Mouse (Mus musculus): ENCODE data around the gene Plxna2. TPM values are rescaled to one million over a fixed set of nuclear protein-coding genes. Genes with fewer than 3 reads are reported as not detected.

The Plxna2 gene
- polyA plus RNA-seq, 1 experiment: 1.6 TPM

- Histone ChIP-seq H3K9me3 (replicated peaks; ENCODE audit: control insufficient read depth, insufficient read depth, low read length, poor library complexity, severe bottlenecking) (peaks cover under 1% of the 10 kb centered on the region; the same call in 1 of the 2 replicates), H3K27ac (ENCODE audit: insufficient read depth, low read length) (no peak overlapping the region), H3K36me3 (ENCODE audit: control insufficient read depth, insufficient read depth, low read length, poor library complexity, severe bottlenecking) (no peaks in the 10 kb centered on the region), H3K4me3 (ENCODE audit: low read depth, low read length) (no peak overlapping the region), H3K27me3 (ENCODE audit: control insufficient read depth, insufficient read depth, low read length, poor library complexity, severe bottlenecking) (no peaks in the 10 kb centered on the region), H3K9ac (ENCODE audit: low read depth, poor library complexity, severe bottlenecking) (no peak overlapping the region), H3K4me1 (ENCODE audit: control insufficient read depth, insufficient read depth, low read length) (no peaks in the 10 kb centered on the region)
- TF ChIP-seq POLR2A (IDR thresholded peaks at IDR 0.05; ENCODE audit: insufficient read depth, low read length) (no peak), CTCF (IDR thresholded peaks at IDR 0.05; ENCODE audit: low read depth, low read length) (no peak), EP300 (IDR thresholded peaks at IDR 0.05; ENCODE audit: insufficient read depth, low read depth, low read length) (no peak)
These were observed 40.6 kb downstream of the Plxna2 start for GRCm38 (mm10) chr1:194658459-194659160.

GRCm38 (mm10) chr1:194660426-194661119 lies 42.6 kb downstream of the Plxna2 start:
- no peak overlapping the region for H3K27ac ChIP-seq (ENCODE audit: insufficient read depth, low read length)
- H3K36me3 ChIP-seq (ENCODE audit: control insufficient read depth, insufficient read depth, low read length, poor library complexity, severe bottlenecking): no peaks in the 10 kb centered on the region
- H3K9me3 ChIP-seq (replicated peaks; ENCODE audit: control insufficient read depth, insufficient read depth, low read length, poor library complexity, severe bottlenecking): no peaks in the 10 kb centered on the region; the same call in 1 of the 2 replicates
- TF ChIP-seq EP300 (IDR thresholded peaks at IDR 0.05; ENCODE audit: insufficient read depth, low read depth, low read length): no peak
- no peak for TF ChIP-seq POLR2A (IDR thresholded peaks at IDR 0.05; ENCODE audit: insufficient read depth, low read length)
- TF ChIP-seq CTCF (IDR thresholded peaks at IDR 0.05; ENCODE audit: low read depth, low read length): no peak
- H3K4me1 ChIP-seq (ENCODE audit: control insufficient read depth, insufficient read depth, low read length): no peaks in the 10 kb centered on the region
- no peak overlapping the region for H3K9ac ChIP-seq (ENCODE audit: low read depth, poor library complexity, severe bottlenecking)
- no peak overlapping the region for H3K4me3 ChIP-seq (ENCODE audit: low read depth, low read length)
- no peaks in the 10 kb centered on the region for H3K27me3 ChIP-seq (ENCODE audit: control insufficient read depth, insufficient read depth, low read length, poor library complexity, severe bottlenecking)

DNA sequence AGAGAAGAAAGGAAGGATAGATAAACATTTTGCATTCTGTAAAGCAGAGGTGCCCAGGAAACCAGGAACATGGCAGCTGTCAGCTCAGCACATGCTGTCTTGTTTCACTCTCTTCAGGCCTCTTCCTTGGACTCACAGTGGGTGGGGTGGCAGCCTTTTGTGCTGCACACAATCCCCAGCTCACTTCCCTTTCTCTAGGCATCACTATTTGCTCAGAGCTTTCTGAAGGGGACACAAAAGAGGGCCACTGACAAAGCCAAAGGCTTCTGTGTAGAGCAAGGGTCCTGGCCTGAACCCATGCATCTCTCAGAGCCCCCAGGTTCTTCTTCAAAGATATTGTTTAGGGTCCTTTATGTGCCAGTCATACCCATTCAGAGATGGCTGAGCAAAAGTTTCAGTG lies 45.0 kb downstream of the Plxna2 start:
- H3K4me3 ChIP-seq (ENCODE audit: low read depth, low read length): no peak overlapping the region
- H3K27ac ChIP-seq (ENCODE audit: insufficient read depth, low read length): no peak overlapping the region
- H3K9ac ChIP-seq (ENCODE audit: low read depth, poor library complexity, severe bottlenecking): no peak overlapping the region
- no peaks in the 10 kb centered on the region for H3K4me1 ChIP-seq (ENCODE audit: control insufficient read depth, insufficient read depth, low read length)
- no peaks in the 10 kb centered on the region for H3K27me3 ChIP-seq (ENCODE audit: control insufficient read depth, insufficient read depth, low read length, poor library complexity, severe bottlenecking)
- no peaks in the 10 kb centered on the region for H3K36me3 ChIP-seq (ENCODE audit: control insufficient read depth, insufficient read depth, low read length, poor library complexity, severe bottlenecking)
- H3K9me3 ChIP-seq (replicated peaks; ENCODE audit: control insufficient read depth, insufficient read depth, low read length, poor library complexity, severe bottlenecking): no peaks in the 10 kb centered on the region
- no peak for TF ChIP-seq POLR2A (IDR thresholded peaks at IDR 0.05; ENCODE audit: insufficient read depth, low read length)
- TF ChIP-seq EP300 (IDR thresholded peaks at IDR 0.05; ENCODE audit: insufficient read depth, low read depth, low read length): no peak
- TF ChIP-seq CTCF (IDR thresholded peaks at IDR 0.05; ENCODE audit: low read depth, low read length): no peak

DNA sequence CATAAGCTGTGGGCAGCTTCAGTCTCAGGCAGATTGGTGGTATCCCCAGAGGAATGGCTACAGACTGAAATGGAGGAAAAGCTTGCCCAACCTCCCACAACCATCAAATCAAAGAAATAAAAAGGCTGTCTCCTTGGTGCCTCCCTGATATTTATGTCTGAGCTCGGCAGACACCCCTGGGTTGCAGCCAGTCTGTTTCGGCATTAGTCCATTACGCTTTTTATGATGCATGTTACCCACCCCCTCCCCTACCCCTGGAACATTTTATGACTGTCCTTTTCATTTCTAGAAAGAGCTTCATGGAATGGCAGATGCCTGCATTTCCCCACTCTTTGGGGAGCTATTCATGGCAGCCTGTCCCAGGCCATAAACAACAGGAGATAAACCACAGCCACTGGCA lies 47.7 kb downstream of the Plxna2 start:
- Histone ChIP-seq H3K27ac (ENCODE audit: insufficient read depth, low read length) (no peak overlapping the region), H3K4me1 (ENCODE audit: control insufficient read depth, insufficient read depth, low read length) (no peaks in the 10 kb centered on the region), H3K4me3 (ENCODE audit: low read depth, low read length) (no peak overlapping the region), H3K9me3 (replicated peaks; ENCODE audit: control insufficient read depth, insufficient read depth, low read length, poor library complexity, severe bottlenecking) (no peaks in the 10 kb centered on the region), H3K36me3 (ENCODE audit: control insufficient read depth, insufficient read depth, low read length, poor library complexity, severe bottlenecking) (no peaks in the 10 kb centered on the region), H3K27me3 (ENCODE audit: control insufficient read depth, insufficient read depth, low read length, poor library complexity, severe bottlenecking) (no peaks in the 10 kb centered on the region), H3K9ac (ENCODE audit: low read depth, poor library complexity, severe bottlenecking) (no peak overlapping the region)
- TF ChIP-seq EP300 (IDR thresholded peaks at IDR 0.05; ENCODE audit: insufficient read depth, low read depth, low read length) (no peak), POLR2A (IDR thresholded peaks at IDR 0.05; ENCODE audit: insufficient read depth, low read length) (no peak), CTCF (IDR thresholded peaks at IDR 0.05; ENCODE audit: low read depth, low read length) (no peak)

- Histone ChIP-seq H3K9me3 (replicated peaks; ENCODE audit: control insufficient read depth, insufficient read depth, low read length, poor library complexity, severe bottlenecking) (no peaks in the 10 kb centered on the region), H3K36me3 (ENCODE audit: control insufficient read depth, insufficient read depth, low read length, poor library complexity, severe bottlenecking) (no peaks in the 10 kb centered on the region), H3K4me3 (ENCODE audit: low read depth, low read length) (no peak overlapping the region), H3K27me3 (ENCODE audit: control insufficient read depth, insufficient read depth, low read length, poor library complexity, severe bottlenecking) (no peaks in the 10 kb centered on the region), H3K4me1 (ENCODE audit: control insufficient read depth, insufficient read depth, low read length) (no peaks in the 10 kb centered on the region), H3K9ac (ENCODE audit: low read depth, poor library complexity, severe bottlenecking) (no peak overlapping the region), H3K27ac (ENCODE audit: insufficient read depth, low read length) (no peak overlapping the region)
- TF ChIP-seq EP300 (IDR thresholded peaks at IDR 0.05; ENCODE audit: insufficient read depth, low read depth, low read length): no peak
- no peak for TF ChIP-seq POLR2A (IDR thresholded peaks at IDR 0.05; ENCODE audit: insufficient read depth, low read length)
- no peak for TF ChIP-seq CTCF (IDR thresholded peaks at IDR 0.05; ENCODE audit: low read depth, low read length)
These were observed 53.9 kb downstream of the Plxna2 start for GRCm38 (mm10) chr1:194671783-194672524.
